ENCODE assay signal across 8 mouse cellular contexts in genomic region chrX:12086674-12087510, GRCm38 (mm10).
DNase-seq lines count a peak whose midpoint lies in the region; ATAC-seq lines count a peak whose summit lies in the region.

No protein-coding gene starts in this region.

- H3K36me3 ChIP-seq in heart, embryonic 11.5 days (ENCODE audit: control insufficient read depth, insufficient read depth, low read length), result no peaks in the 10 kb centered on the region
- no peaks in the 10 kb centered on the region for H3K36me3 ChIP-seq in kidney, embryonic 16.5 days (ENCODE audit: insufficient read depth, low read length)
- H3K36me3 ChIP-seq in stomach, embryonic 14.5 days (ENCODE audit: control insufficient read depth, insufficient read depth, low read length), result no peaks in the 10 kb centered on the region

- H3K9me3 ChIP-seq in heart, embryonic 11.5 days (replicated peaks; ENCODE audit: control insufficient read depth, low read length), result no peaks in the 10 kb centered on the region
- H3K9me3 ChIP-seq in kidney, embryonic 16.5 days (ENCODE audit: low read length), result no peaks in the 10 kb centered on the region
- H3K9me3 ChIP-seq in stomach, embryonic 14.5 days (ENCODE audit: control insufficient read depth, low read depth, low read length), result no peaks in the 10 kb centered on the region

- peak; percentile 36 for DNase-seq in cerebellum, adult 11-12 months
- DNase-seq in cerebellum, adult 9-10 months, result no peak
- DNase-seq in cerebellum, postnatal 14 days, result peak; percentile 28 to 36
- peak; percentile 41 for DNase-seq in lung, postnatal 36 days

- peak; percentile 2 for ATAC-seq in CD4-positive, CD25-positive, alpha-beta regulatory T cell, adult 4 months
- no peak for ATAC-seq in heart, embryonic 11.5 days (replicated peaks; ENCODE audit: insufficient number of reproducible peaks, low FRiP score, low TSS enrichment)
- no peak for ATAC-seq in kidney, embryonic 16.5 days (ENCODE audit: low FRiP score, low TSS enrichment)
- ATAC-seq in stomach, embryonic 14.5 days (ENCODE audit: insufficient number of reproducible peaks, insufficient read depth, low FRiP score, low read depth), result no peak

- peak overlapping the region; percentile 84 for H3K4me2 ChIP-seq in heart, embryonic 11.5 days
- H3K4me2 ChIP-seq in kidney, embryonic 16.5 days (replicated peaks; ENCODE audit: low read depth, low read length), result peak overlapping the region; percentile 81
- peak overlapping the region; percentile 78 for H3K4me2 ChIP-seq in stomach, embryonic 14.5 days (replicated peaks; ENCODE audit: low read depth, low read length)

- 1% methylated on average over 52 of the region's 70 CpGs for WGBS in heart, embryonic 11.5 days (ENCODE audit: insufficient replicate concordance)
- WGBS in kidney, embryonic 16.5 days, result 2% methylated on average over 61 of the region's 70 CpGs
- 3% methylated on average over 59 of the region's 70 CpGs for WGBS in stomach, embryonic 14.5 days

- H3K4me1 ChIP-seq in heart, embryonic 11.5 days (ENCODE audit: control insufficient read depth, insufficient read depth, low read length), result peaks cover 32% of the 10 kb centered on the region
- peaks cover 53% of the 10 kb centered on the region for H3K4me1 ChIP-seq in kidney, embryonic 16.5 days (ENCODE audit: insufficient read depth, low read length)
- H3K4me1 ChIP-seq in stomach, embryonic 14.5 days (ENCODE audit: control insufficient read depth, insufficient read depth, low read length), result peaks cover 5% of the 10 kb centered on the region; the same call in 1 of the 2 replicates

- peak overlapping the region; percentile 53 for H3K4me3 ChIP-seq in heart, embryonic 11.5 days (ENCODE audit: low read depth, low read length)
- peak overlapping the region; percentile 54 for H3K4me3 ChIP-seq in kidney, embryonic 16.5 days (ENCODE audit: low read length)
- H3K4me3 ChIP-seq in stomach, embryonic 14.5 days (ENCODE audit: low read depth, low read length), result peak overlapping the region; percentile 40

- H3K9ac ChIP-seq in heart, embryonic 11.5 days (ENCODE audit: low read depth, low read length), result peak overlapping the region; percentile 81
- H3K9ac ChIP-seq in kidney, embryonic 16.5 days (replicated peaks; ENCODE audit: low read length), result peak overlapping the region; percentile 71
- peak overlapping the region; percentile 46 for H3K9ac ChIP-seq in stomach, embryonic 14.5 days (replicated peaks; ENCODE audit: low read depth, low read length)

- H3K27ac ChIP-seq in heart, embryonic 11.5 days (ENCODE audit: low read depth, low read length), result peak overlapping the region; percentile 70
- no peak overlapping the region for H3K27ac ChIP-seq in kidney, embryonic 16.5 days (ENCODE audit: low read length)
- peak overlapping the region; percentile 15; the same call in 1 of the 2 replicates for H3K27ac ChIP-seq in stomach, embryonic 14.5 days (ENCODE audit: low read length)

- H3K27me3 ChIP-seq in heart, embryonic 11.5 days (ENCODE audit: control insufficient read depth, insufficient read depth, low read length), result peaks cover 75% of the 10 kb centered on the region
- H3K27me3 ChIP-seq in kidney, embryonic 16.5 days (ENCODE audit: insufficient read depth, low read length), result peaks cover 94% of the 10 kb centered on the region
- H3K27me3 ChIP-seq in stomach, embryonic 14.5 days (ENCODE audit: control insufficient read depth, insufficient read depth, low read length), result 0 out of 2 replicates have a peak, but pooled peaks cover 4% of the 10 kb centered on the region
